Mouse (Mus musculus) forebrain, embryonic 15.5 days (tissue): ENCODE measurements around the gene Cyfip2. TPM values are rescaled to one million over a fixed set of nuclear protein-coding genes. Genes with fewer than 3 reads are reported as not detected.

Source experiments
- ATAC-seq: fragments of 200-750 bp; cut with Nextera tagmentation; replicated peaks from 2 replicates; pipeline ENCODE4 v1.8.0; 2017; ENCODE audit warnings: mild to moderate bottlenecking, moderate TSS enrichment, moderate library complexity
- H3K27ac ChIP-seq: fragments of 300-500 bp; sonication (generic); replicated peaks from 2 replicates; pipeline ENCODE4 v1.5.1; 2015; ENCODE audit warnings: mild to moderate bottlenecking, inconsistent platforms
- H3K27me3 ChIP-seq: fragments of 300-500 bp; sonication (generic); 2 replicates; pipeline ENCODE4 v1.6.1; 2015; ENCODE audit warnings: inconsistent platforms
- H3K36me3 ChIP-seq: fragments of 300-500 bp; sonication (generic); 2 replicates; pipeline ENCODE4 v1.6.1; 2015; ENCODE audit warnings: mild to moderate bottlenecking, inconsistent platforms
- H3K4me1 ChIP-seq: fragments of 300-500 bp; sonication (generic); 2 replicates; pipeline ENCODE4 v1.6.1; 2015; ENCODE audit warnings: inconsistent platforms
- H3K4me2 ChIP-seq: fragments of 300-500 bp; sonication (generic); replicated peaks from 2 replicates; pipeline ENCODE4 v1.6.1; 2015; ENCODE audit warnings: mild to moderate bottlenecking, inconsistent platforms
- H3K4me3 ChIP-seq: fragments of 300-500 bp; sonication (generic); 2 replicates; pipeline ENCODE4 v1.5.1; 2015; ENCODE audit warnings: mild to moderate bottlenecking, inconsistent platforms
- H3K9ac ChIP-seq: fragments of 300-500 bp; sonication (generic); replicated peaks from 2 replicates; pipeline ENCODE4 v1.6.1; 2015; ENCODE audit warnings: mild to moderate bottlenecking, inconsistent platforms
- H3K9me3 ChIP-seq: fragments of 300-500 bp; sonication (generic); 2 replicates; pipeline ENCODE4 v1.6.1; 2016; ENCODE audit warnings: inconsistent platforms
- WGBS: fragments of 180-500 bp; shearing (Covaris S2); methylation state at CpG from one replicate; pipeline ENCODE4 v1.1.7; 2015; ENCODE audit warnings: mixed read lengths; 5-methylcytosine and 5-hydroxymethylcytosine counted together
- polyA plus RNA-seq: library from polyadenylated mRNA; unstranded; fragments of >200 nt; fragmentation: Nextera tagmentation; extraction: Ambion mirVana; gene quantifications from 2 replicates; pipeline ENCODE4 v1.2.1, GENCODE M21; 2015

Gene Cyfip2
- polyA plus RNA-seq, 1 experiment from 2014 or later: 74.8 TPM

DNA sequence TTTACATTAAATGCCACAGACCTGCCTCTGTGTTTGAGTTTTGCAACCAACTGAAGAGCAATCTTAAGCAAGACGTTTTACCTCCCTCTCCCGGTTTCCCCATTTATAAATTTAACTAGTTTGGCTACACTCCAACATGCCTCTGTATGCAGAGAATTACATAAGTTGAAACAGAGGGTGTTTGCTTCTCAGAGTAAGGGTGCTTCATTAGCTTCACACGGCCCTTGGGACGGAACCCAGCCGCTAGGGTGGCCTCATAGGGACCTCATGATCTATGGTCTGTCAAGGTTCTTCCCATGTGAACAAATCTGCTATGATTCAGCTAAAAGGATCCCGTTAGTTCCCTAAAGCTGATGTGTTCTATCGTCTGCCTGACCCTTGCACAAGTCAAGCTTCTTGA lies 1.9 kb upstream of the Cyfip2 start:
- no peaks in the 10 kb centered on the region for H3K36me3 ChIP-seq
- no peaks in the 10 kb centered on the region for H3K27me3 ChIP-seq
- no peak for ATAC-seq
- WGBS: 53% methylated on average over 7 of the region's 7 CpGs
- H3K4me2 ChIP-seq: no peak overlapping the region
- H3K4me3 ChIP-seq: no peak overlapping the region
- no peak overlapping the region for H3K9ac ChIP-seq
- no peak overlapping the region for H3K27ac ChIP-seq
- no peaks in the 10 kb centered on the region for H3K9me3 ChIP-seq
- peaks cover 24% of the 10 kb centered on the region for H3K4me1 ChIP-seq

DNA sequence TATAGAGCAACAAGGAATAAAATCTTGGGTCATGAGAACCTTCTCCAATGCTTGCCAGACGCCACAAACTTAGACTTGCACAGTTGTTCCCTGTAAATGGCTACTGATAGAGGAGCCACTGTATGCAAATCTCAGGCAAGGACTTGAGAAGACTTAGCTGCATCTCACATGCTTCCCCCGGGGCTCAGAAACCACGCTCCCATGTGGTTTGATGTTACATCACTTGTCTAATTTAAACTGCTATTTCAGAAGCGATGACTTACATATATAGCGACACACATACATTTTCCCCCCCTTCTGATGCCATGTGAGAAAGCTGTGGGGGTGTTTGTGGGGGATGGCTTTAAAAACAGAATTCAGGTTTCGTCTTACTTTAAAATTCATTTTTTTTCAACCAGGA lies 1.2 kb upstream of the Cyfip2 start:
- Histone ChIP-seq H3K36me3 (no peaks in the 10 kb centered on the region), H3K4me1 (peaks cover 31% of the 10 kb centered on the region), H3K27ac (no peak overlapping the region), H3K27me3 (no peaks in the 10 kb centered on the region), H3K4me3 (no peak overlapping the region), H3K4me2 (no peak overlapping the region), H3K9me3 (no peaks in the 10 kb centered on the region), H3K9ac (no peak overlapping the region)
- ATAC-seq: no peak
- WGBS: 85% methylated on average over 6 of the region's 6 CpGs

DNA sequence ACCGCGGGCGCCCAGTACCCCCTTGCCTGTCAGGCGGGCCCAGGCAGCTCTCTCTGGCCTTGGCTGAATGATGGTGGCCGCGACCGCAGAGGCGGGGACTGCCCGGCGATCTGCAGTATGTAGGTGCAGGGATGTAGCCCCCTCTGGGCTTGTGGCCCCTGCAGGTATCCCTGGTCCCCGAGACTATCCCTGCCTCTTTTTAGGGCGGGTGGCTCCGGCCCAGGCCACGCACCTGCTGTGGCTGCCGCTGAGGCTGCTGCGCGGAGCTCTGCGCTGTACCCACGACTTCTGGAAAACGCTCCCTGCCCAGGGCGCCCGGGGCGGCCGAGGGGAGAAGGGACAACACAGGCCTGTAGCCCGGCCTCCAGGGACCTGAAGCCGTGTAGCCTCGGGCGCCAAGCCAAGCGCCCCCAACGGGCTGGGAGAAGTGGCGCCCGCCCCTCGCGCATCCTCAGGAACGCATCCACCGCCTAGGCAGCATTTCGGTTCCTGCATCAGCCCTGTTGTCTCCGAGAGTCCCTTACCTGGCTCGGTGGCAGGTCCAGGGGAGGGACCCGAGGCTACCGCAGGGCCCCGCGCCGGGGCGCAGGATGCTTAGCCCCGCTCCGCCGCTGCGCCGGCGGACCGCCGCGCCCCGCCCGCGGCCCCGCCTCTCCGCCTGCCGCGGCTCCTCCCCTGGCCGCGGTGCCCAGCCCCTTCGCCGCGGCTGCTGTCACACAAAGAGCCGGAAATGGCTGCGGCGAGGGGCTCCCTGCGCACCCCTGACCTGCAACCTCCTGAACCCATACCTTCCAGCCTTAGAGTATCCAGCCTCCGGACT lies 746 bp downstream of the Cyfip2 start:
- Histone ChIP-seq H3K4me2 (peak overlapping the region; percentile 78), H3K4me1 (peaks cover 35% of the 10 kb centered on the region), H3K4me3 (peak overlapping the region; percentile 82), H3K27me3 (no peaks in the 10 kb centered on the region), H3K9ac (peak overlapping the region; percentile 95), H3K9me3 (no peaks in the 10 kb centered on the region), H3K36me3 (no peaks in the 10 kb centered on the region), H3K27ac (peak overlapping the region; percentile 90)
- peak; percentile 90 for ATAC-seq
- under 1% methylated on average over 71 of the region's 71 CpGs for WGBS

DNA sequence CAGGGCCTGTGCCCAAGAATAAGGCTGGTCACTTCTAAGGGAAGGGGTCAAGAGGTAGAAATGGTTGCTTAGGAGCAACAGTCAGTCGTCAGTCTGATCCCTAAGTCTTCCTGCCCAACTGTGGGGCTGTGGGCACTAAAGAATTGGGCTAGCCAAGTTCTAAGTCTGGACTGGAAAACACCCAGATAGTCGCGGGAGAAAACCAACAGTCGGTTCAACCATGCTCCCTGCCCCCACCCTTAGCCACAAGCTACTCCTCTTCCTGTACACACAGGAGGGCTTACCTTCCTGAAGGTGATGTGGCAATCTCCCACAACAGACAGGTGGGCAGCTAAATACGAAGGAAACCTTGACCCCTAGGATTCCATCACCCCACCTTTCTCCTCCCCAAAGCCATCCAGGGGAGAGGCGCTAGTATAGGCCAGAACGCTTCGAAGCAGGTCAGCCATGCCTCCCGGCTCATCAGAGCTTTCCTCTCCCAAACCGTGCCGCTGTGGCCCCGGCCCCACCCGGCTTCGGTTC lies 1.4 kb downstream of the Cyfip2 start:
- ATAC-seq: peak; percentile 8; the same call in 1 of the 2 replicates

DNA sequence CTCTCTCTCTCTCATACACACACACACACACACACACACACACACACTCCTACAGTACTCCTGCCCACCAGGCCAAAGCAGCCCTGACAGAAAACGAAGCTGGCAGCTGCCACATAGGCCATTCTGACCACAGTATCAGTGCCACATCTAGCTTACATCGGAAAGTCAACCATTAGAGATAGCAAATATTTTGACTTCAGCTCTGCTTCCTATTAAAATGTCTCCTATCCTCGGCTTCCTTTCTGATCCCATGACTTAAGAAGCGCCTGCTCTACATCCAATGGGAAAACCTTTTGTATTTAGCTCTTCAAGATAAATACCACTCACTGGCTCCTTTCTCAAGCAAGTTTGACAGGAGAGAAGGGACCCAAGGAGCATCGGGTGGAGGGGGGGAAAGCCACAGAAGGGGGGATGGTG lies 2.0 kb downstream of the Cyfip2 start:
- H3K9me3 ChIP-seq: no peaks in the 10 kb centered on the region
- H3K27me3 ChIP-seq: no peaks in the 10 kb centered on the region
- no peaks in the 10 kb centered on the region for H3K36me3 ChIP-seq
- peak overlapping the region; percentile 90 for H3K27ac ChIP-seq
- H3K4me3 ChIP-seq: peak overlapping the region; percentile 82
- peak overlapping the region; percentile 78 for H3K4me2 ChIP-seq
- H3K9ac ChIP-seq: peak overlapping the region; percentile 95
- peak; percentile 1; the same call in 1 of the 2 replicates for ATAC-seq
- WGBS: 26% methylated on average over 5 of the region's 5 CpGs
- peaks cover 35% of the 10 kb centered on the region for H3K4me1 ChIP-seq

More for the DNA sequence above, 1.4 kb downstream of the Cyfip2 start:
- H3K9ac ChIP-seq: peak overlapping the region; percentile 95
- peak overlapping the region; percentile 78 for H3K4me2 ChIP-seq
- no peaks in the 10 kb centered on the region for H3K27me3 ChIP-seq
- H3K9me3 ChIP-seq: no peaks in the 10 kb centered on the region
- peaks cover 35% of the 10 kb centered on the region for H3K4me1 ChIP-seq
- no peaks in the 10 kb centered on the region for H3K36me3 ChIP-seq
- peak overlapping the region; percentile 82 for H3K4me3 ChIP-seq
- peak overlapping the region; percentile 90 for H3K27ac ChIP-seq
- WGBS: 1% methylated on average over 14 of the region's 14 CpGs

DNA sequence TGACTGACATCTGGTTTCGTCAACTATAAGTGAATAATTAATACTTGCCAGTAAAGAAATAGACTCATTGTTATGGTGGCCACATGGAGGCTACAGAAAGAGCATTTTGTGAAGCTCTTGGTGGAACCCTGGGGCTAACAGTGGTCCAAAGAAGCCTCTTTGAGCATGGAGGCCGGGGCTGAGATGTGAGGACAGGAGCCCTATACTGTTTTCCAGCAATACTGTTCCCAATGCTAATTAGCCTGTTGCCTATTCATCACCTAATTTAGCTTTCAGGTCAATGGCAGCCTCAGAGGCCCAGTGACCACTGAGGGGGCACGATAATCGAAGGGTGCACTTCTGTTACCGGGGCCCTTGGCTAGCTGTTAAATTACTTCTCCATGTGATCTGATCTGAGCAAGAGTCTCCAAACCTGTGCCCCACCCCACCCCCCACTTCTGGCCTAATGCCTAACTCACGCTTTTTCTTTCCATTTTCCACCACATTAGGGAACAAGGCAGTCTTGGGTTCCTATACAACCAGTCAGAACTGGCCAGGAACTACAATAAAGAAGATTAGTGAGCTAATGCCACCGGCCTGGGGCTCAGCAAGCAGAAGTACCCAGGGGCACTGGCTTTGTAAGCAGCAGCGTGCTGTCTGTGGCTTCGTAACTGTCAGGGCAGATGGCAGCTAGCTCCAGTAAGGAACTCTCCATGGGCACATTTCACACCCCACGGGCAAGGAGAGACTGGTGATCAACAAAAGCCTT lies 2.7 kb downstream of the Cyfip2 start:
- peak; percentile 11 for ATAC-seq
- WGBS: 11% methylated on average over 10 of the region's 10 CpGs
- Histone ChIP-seq H3K4me3 (peak overlapping the region; percentile 82), H3K27me3 (no peaks in the 10 kb centered on the region), H3K4me2 (peak overlapping the region; percentile 78), H3K9ac (peak overlapping the region; percentile 95), H3K9me3 (no peaks in the 10 kb centered on the region), H3K4me1 (peaks cover 37% of the 10 kb centered on the region), H3K27ac (peak overlapping the region; percentile 90), H3K36me3 (no peaks in the 10 kb centered on the region)

DNA sequence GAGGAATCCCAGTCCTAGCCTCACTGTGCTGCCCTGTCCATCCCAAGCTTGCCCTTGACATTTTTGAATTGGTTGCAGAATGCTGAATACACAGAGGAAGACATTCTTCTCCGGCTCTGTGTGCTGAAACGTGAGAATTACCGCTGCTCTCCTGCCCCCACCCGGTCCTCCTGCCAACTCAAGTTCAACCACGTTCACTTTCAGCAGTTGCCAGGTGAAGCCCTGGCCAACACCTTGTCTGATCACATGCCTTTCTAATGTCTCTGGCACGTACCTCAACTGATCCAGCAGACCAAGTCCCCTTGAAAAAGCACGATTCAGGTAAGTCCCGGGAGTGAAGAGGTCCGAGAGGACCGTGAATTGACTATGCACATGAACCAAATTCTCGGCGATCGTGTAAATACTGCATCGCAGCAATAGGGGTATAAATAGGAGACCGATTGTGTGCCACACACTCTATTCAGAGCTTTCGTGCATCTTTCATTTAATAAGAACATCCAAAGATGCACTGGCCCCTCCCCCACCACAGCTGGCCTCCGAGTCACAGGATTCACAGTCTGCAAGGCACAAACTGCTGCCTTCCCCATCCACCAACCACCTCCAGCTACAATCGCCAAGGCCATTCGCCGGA lies 3.4 kb downstream of the Cyfip2 start:
- peak overlapping the region; percentile 78 for H3K4me2 ChIP-seq
- H3K9ac ChIP-seq: peak overlapping the region; percentile 27; the same call in 1 of the 2 replicates
- no peaks in the 10 kb centered on the region for H3K27me3 ChIP-seq
- H3K4me1 ChIP-seq: peaks cover 45% of the 10 kb centered on the region
- H3K27ac ChIP-seq: peak overlapping the region; percentile 90
- no peaks in the 10 kb centered on the region for H3K36me3 ChIP-seq
- WGBS: 45% methylated on average over 20 of the region's 20 CpGs
- no peaks in the 10 kb centered on the region for H3K9me3 ChIP-seq
- H3K4me3 ChIP-seq: peak overlapping the region; percentile 82
- no peak for ATAC-seq

DNA sequence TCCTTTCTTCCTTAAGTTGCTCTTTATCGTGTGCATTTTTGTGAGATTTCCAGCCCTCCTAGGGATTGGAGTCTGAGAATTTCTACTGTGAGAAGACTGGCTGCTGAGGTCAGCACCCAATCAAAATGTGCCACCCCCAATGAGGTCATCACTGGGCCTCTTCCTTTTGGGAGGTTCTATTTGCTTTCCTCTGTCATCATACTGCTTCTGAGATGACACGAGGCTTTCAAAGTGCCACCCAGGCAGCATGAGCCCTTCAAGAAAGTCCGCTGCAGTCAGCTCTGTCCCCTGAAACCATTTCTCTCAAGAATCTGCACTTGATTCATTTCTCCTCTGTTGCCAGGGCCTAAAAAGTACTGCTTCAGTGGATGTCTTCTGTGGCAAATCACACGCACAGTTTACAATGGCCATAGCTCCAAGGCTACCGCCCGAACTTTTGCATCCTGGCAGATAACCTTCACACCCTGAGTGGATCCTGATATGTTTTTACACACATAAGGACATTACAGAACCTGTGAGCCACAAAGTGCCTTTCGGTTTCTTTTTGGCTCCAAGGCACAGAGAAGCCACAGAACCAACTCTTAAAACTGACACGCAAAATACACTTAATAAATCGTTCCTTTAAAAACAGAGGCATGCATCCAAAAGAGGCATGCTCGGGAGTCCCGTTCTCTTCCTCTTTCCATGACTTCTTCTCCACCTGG lies 4.2 kb downstream of the Cyfip2 start:
- H3K36me3 ChIP-seq: no peaks in the 10 kb centered on the region
- no peak for ATAC-seq

DNA sequence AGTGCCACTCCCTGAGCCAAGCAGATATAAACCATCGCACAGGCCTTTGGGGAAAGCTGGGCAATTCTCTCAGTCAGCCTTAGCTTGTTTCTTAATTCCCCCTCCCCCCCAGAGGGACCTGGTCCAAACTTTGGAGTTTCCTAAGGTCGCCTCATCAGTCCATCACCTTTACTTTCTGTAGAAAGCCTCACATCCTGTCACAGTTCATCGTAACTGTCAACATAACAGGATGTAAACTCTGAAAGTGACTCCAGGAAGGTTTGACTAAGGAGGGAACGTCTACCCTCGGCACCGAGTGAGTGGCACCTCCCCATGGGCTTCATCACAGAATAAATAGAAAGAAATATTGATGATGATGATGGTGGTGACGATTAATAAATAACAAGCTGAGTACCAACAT lies 4.9 kb downstream of the Cyfip2 start:
- Histone ChIP-seq H3K9me3 (no peaks in the 10 kb centered on the region), H3K36me3 (no peaks in the 10 kb centered on the region), H3K27me3 (no peaks in the 10 kb centered on the region), H3K4me1 (peaks cover 42% of the 10 kb centered on the region), H3K9ac (no peak overlapping the region), H3K4me3 (no peak overlapping the region), H3K27ac (no peak overlapping the region), H3K4me2 (no peak overlapping the region)
- ATAC-seq: no peak
- 96% methylated on average over 7 of the region's 7 CpGs for WGBS

More for the DNA sequence above, 4.2 kb downstream of the Cyfip2 start:
- H3K4me2 ChIP-seq: no peak overlapping the region
- H3K4me3 ChIP-seq: no peak overlapping the region
- no peak overlapping the region for H3K9ac ChIP-seq
- H3K27ac ChIP-seq: no peak overlapping the region
- H3K27me3 ChIP-seq: no peaks in the 10 kb centered on the region
- H3K4me1 ChIP-seq: peaks cover 46% of the 10 kb centered on the region
- WGBS: 88% methylated on average over 11 of the region's 11 CpGs
- no peaks in the 10 kb centered on the region for H3K9me3 ChIP-seq

DNA sequence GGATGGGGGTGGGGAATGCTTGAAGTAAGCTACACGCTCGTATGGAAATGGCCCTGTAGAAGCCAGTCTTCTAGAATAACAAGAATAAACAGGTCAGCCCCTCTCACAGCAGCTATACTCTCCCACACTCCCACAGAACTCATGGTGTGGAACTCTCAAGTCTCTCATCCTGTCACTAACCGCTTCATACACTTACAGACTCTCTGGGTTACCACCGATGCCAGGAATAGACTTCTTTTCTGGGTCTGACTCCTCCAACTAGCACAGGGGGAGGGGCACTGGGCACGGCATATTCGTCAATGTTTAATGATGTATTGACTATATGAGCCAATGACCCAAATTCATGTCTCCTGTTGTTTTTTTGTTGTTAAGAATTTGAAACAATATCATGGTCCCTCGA lies 5.9 kb downstream of the Cyfip2 start:
- H3K4me2 ChIP-seq: no peak overlapping the region
- no peak overlapping the region for H3K9ac ChIP-seq
- no peak overlapping the region for H3K27ac ChIP-seq
- no peak overlapping the region for H3K4me3 ChIP-seq
- no peak for ATAC-seq
- H3K4me1 ChIP-seq: peaks cover 40% of the 10 kb centered on the region
- no peaks in the 10 kb centered on the region for H3K27me3 ChIP-seq
- no peaks in the 10 kb centered on the region for H3K36me3 ChIP-seq
- WGBS: 87% methylated on average over 7 of the region's 7 CpGs
- H3K9me3 ChIP-seq: no peaks in the 10 kb centered on the region

DNA sequence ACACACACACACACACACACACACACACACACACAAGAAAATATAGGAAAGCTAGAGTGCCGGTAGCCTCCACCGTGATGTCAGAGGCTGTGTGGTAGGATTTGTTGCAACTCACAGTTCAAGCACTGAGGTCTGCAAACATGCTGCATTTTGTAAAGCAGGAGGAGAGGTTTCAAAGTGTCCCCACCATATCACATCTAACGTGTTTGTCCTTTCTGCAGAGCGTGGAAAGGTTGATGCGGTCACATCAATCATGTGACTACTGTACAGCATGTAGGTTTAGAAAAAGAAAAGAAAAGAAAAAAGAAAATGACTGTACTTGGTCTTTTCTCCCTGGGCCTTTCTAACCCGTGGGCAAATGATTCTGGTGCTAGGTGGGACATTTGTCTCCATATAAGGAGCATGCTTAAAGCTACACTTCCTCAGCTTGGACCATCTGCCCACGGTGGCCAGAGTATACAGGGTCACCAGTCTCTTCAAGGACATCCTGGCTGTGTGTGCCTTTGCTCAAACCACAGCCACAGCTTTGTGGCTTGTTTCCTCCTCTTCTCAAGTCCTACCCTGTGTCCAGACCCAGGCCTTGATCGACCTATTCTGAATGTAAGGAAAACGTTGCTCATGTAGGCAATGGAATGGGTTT lies 6.7 kb downstream of the Cyfip2 start:
- H3K27ac ChIP-seq: no peak overlapping the region
- H3K9ac ChIP-seq: no peak overlapping the region
- no peak overlapping the region for H3K4me3 ChIP-seq
- H3K27me3 ChIP-seq: no peaks in the 10 kb centered on the region
- H3K9me3 ChIP-seq: no peaks in the 10 kb centered on the region
- H3K4me2 ChIP-seq: no peak overlapping the region
- H3K36me3 ChIP-seq: no peaks in the 10 kb centered on the region
- WGBS: 83% methylated on average over 9 of the region's 9 CpGs
- no peak for ATAC-seq
- H3K4me1 ChIP-seq: peaks cover 35% of the 10 kb centered on the region
